In genomic region chr11:89302056-89302815, GRCm38 (mm10) we compare ENCODE assay signal across 9 mouse cellular contexts. TPM values are rescaled to one million over a fixed set of nuclear protein-coding genes. Genes with fewer than 3 reads are reported as not detected.
DNase-seq lines count a peak whose midpoint lies in the region; ATAC-seq and TF ChIP-seq lines count a peak whose summit lies in the region.
"Had no signal": no experiment of that assay in that cellular context is flagged by ENCODE, and none has a peak within 500 bp of the region (broad histone marks: within the 10 kb centered on the region; RNA-seq: fewer than 3 reads in every experiment).

Nog (minus strand) TSS chr11:89302332.

- no peak for TF ChIP-seq EP300 in lung, postnatal 0 days (IDR thresholded peaks at IDR 0.05)

- peaks cover 4% of the 10 kb centered on the region; the same call in 1 of the 2 replicates for H3K9me3 ChIP-seq in forebrain, embryonic 11.5 days (ENCODE audit: control insufficient read depth, low read length)
- 0 out of 2 replicates have a peak, but pooled peaks cover 5% of the 10 kb centered on the region for H3K9me3 ChIP-seq in hindbrain, embryonic 10.5 days
- H3K9me3 ChIP-seq in lung, postnatal 0 days (ENCODE audit: low read length), result no peaks in the 10 kb centered on the region

- peak; percentile 8 to 35 for DNase-seq in B cell, adult 2 months
- DNase-seq in adrenal gland, adult 18-20 months (ENCODE audit: low spot score in 2 of 2), result peak; percentile 37 to 43
- no peak for DNase-seq in forebrain, embryonic 11.5 days (ENCODE audit: low spot score)
- peak; percentile 84 for DNase-seq in hindbrain, embryonic 10.5 days (ENCODE audit: low spot score)
- DNase-seq in layer of hippocampus, adult 9-11 months, result peak; percentile 30
- DNase-seq in lung, postnatal 0 days (ENCODE audit: low spot score), result peak; percentile 68
- peak; percentile 78 for DNase-seq in right cerebral cortex, postnatal 25 days

- peak; percentile 40 for ATAC-seq in forebrain, embryonic 11.5 days (replicated peaks; ENCODE audit: low FRiP score)
- peak; percentile 39 for ATAC-seq in lung, postnatal 0 days
- no peak for ATAC-seq in erythroid progenitor cell, adult 5-6 weeks (replicated peaks; ENCODE audit: low FRiP score, poor library complexity, severe bottlenecking)

- H3K27me3 ChIP-seq in forebrain, embryonic 11.5 days (ENCODE audit: control insufficient read depth, insufficient read depth, low read length), result no peaks in the 10 kb centered on the region
- peaks cover 30% of the 10 kb centered on the region for H3K27me3 ChIP-seq in hindbrain, embryonic 10.5 days (ENCODE audit: insufficient read depth, poor library complexity, severe bottlenecking)
- peaks cover 21% of the 10 kb centered on the region for H3K27me3 ChIP-seq in lung, postnatal 0 days (replicated peaks; ENCODE audit: insufficient read depth, low read length)

- peak within 1 kb of the TSS; percentile 89 for H3K9ac ChIP-seq in forebrain, embryonic 11.5 days (ENCODE audit: low read length)
- 0 out of 2 replicates have a peak within 1 kb of the TSS, but pooled peaks have one; percentile 3 for H3K9ac ChIP-seq in lung, postnatal 0 days (replicated peaks; ENCODE audit: low read depth)

- under 1% methylated on average over 76 of the region's 97 CpGs for WGBS in forebrain, embryonic 11.5 days
- WGBS in hindbrain, embryonic 10.5 days, result under 1% methylated on average over 97 of the region's 97 CpGs
- under 1% methylated on average over 70 of the region's 97 CpGs for WGBS in lung, postnatal 0 days

- H3K4me1 ChIP-seq in forebrain, embryonic 11.5 days (replicated peaks; ENCODE audit: control insufficient read depth, insufficient read depth, low read length), result peaks cover 5% of the 10 kb centered on the region; the same call in 1 of the 2 replicates
- H3K4me1 ChIP-seq in hindbrain, embryonic 10.5 days (replicated peaks), result peaks cover 55% of the 10 kb centered on the region
- peaks cover 16% of the 10 kb centered on the region; the same call in 1 of the 2 replicates for H3K4me1 ChIP-seq in lung, postnatal 0 days (ENCODE audit: insufficient read depth, low read depth, low read length)

- H3K36me3 ChIP-seq in forebrain, embryonic 11.5 days (ENCODE audit: control insufficient read depth, insufficient read depth, low read length), result no peaks in the 10 kb centered on the region
- H3K36me3 ChIP-seq in hindbrain, embryonic 10.5 days, result no peaks in the 10 kb centered on the region
- H3K36me3 ChIP-seq in lung, postnatal 0 days (ENCODE audit: insufficient read depth, low read length), result no peaks in the 10 kb centered on the region

- peak within 1 kb of the TSS; percentile 83 for H3K4me2 ChIP-seq in forebrain, embryonic 11.5 days (ENCODE audit: low read depth, low read length, severe bottlenecking)
- H3K4me2 ChIP-seq in lung, postnatal 0 days (replicated peaks; ENCODE audit: low read depth, low read length), result peak within 1 kb of the TSS; percentile 98

- TF ChIP-seq CTCF in lung, postnatal 0 days (IDR thresholded peaks at IDR 0.05), result no peak

- peak within 1 kb of the TSS; percentile 95 for H3K27ac ChIP-seq in forebrain, embryonic 11.5 days (ENCODE audit: low read depth, low read length)
- peak within 1 kb of the TSS; percentile 91 for H3K27ac ChIP-seq in hindbrain, embryonic 10.5 days
- H3K27ac ChIP-seq in lung, postnatal 0 days (ENCODE audit: low read length), result no peak within 1 kb of the TSS

- peak within 1 kb of the TSS; percentile 79 for H3K4me3 ChIP-seq in forebrain, embryonic 11.5 days (ENCODE audit: low read depth, low read length)
- peak within 1 kb of the TSS; percentile 73 for H3K4me3 ChIP-seq in hindbrain, embryonic 10.5 days
- H3K4me3 ChIP-seq in lung, postnatal 0 days (ENCODE audit: low read depth, low read length), result peak within 1 kb of the TSS; percentile 56

RNA-seq across cellular contexts. Expression of gene Nog, which starts in this region (rescaled TPM):
- 1 to 10 TPM in 1 of 2 experiments, under 1 TPM in 1; 0.46 to 1.2 TPM for total RNA-seq in adrenal gland, adult 18-20 months (2021)
- polyA plus RNA-seq in forebrain, embryonic 11.5 days (2014; fragmentation: Nextera tagmentation; extraction: Ambion mirVana), result 8.0 and 10.4 TPM in 2 replicates
- 2.2 and 4.3 TPM in 2 replicates for polyA plus RNA-seq in hindbrain, embryonic 10.5 days (2016; fragmentation: Nextera tagmentation; extraction: Ambion mirVana)
- polyA plus RNA-seq in lung, postnatal 0 days (2015; fragmentation: Nextera tagmentation; extraction: Ambion mirVana), result 0.86 and 0.95 TPM in 2 replicates
- not detected in 2 replicates for total RNA-seq in erythroid progenitor cell, adult 5-6 weeks (2015; ENCODE audit: low replicate concordance)
- not detected in 2 replicates for total RNA-seq in erythroid progenitor cell, adult 5-6 weeks (2017; ENCODE audit: low replicate concordance)
- total RNA-seq: common myeloid progenitor, adult 5-6 weeks had no signal

Comparison
In these comparisons a context has a peak if more than half of its experiments do, and no peak if none do; other contexts are left out.
1. Peak in DNase-seq, ATAC-seq, H3K4me3 ChIP-seq, H3K9ac ChIP-seq and H3K4me2 ChIP-seq in lung, postnatal 0 days; RNA of the gene not detected or under 1 TPM.